Mouse (Mus musculus) erythroid progenitor cell, adult 5-6 weeks (primary cell): ENCODE measurements around the gene Pax5. TPM values are rescaled to one million over a fixed set of nuclear protein-coding genes. Genes with fewer than 3 reads are reported as not detected.

Source experiments
- ATAC-seq: replicated peaks from 2 replicates; pipeline ENCODE4 v1.8.0; 2016; ENCODE audit warnings: moderate number of reproducible peaks, mild to moderate bottlenecking, moderate TSS enrichment, inconsistent platforms; ENCODE audit not compliant: poor library complexity, low FRiP score, severe bottlenecking
- total RNA-seq, 2 experiments: library from RNA; stranded (forward) in 1 of 2; stranded (reverse) in 1 of 2; fragments of 150-400 nt in 1 of 2; fragments of 186-747, 209-891 nt in 1 of 2; gene quantifications; 2 replicates each; pipeline versions ENCODE4 v1.2.3 to v1.2.4; 2015 to 2017; ENCODE audit warnings: low replicate concordance in 2 of 2

Pax5 gene
- total RNA-seq, 2 experiments from 2014 or later = 5.1 to 28.1 TPM

- ATAC-seq = no peak
Measured at GRCm38 (mm10) chr4:44708311-44708710, 2.0 kb downstream of the Pax5 start.

- no peak for ATAC-seq
Measured at GRCm38 (mm10) chr4:44706865-44707264, 3.4 kb downstream of the Pax5 start.

GRCm38 (mm10) chr4:44705967-44706366 is 4.3 kb downstream of the Pax5 start:
- no peak for ATAC-seq

- no peak for ATAC-seq
Measured at GRCm38 (mm10) chr4:44705151-44705550, 5.1 kb downstream of the Pax5 start.

- no peak for ATAC-seq
Measured at GRCm38 (mm10) chr4:44704369-44704745, 5.9 kb downstream of the Pax5 start.

- no peak for ATAC-seq
Measured at GRCm38 (mm10) chr4:44703686-44704368, 6.5 kb downstream of the Pax5 start.

GRCm38 (mm10) chr4:44702891-44703685 is 7.2 kb downstream of the Pax5 start:
- ATAC-seq = no peak

GRCm38 (mm10) chr4:44702011-44702527 is 8.2 kb downstream of the Pax5 start:
- no peak for ATAC-seq

- no peak for ATAC-seq
Measured at GRCm38 (mm10) chr4:44701513-44701912, 8.8 kb downstream of the Pax5 start.

GRCm38 (mm10) chr4:44696676-44697075 is 13.6 kb downstream of the Pax5 start:
- ATAC-seq = no peak

GRCm38 (mm10) chr4:44694369-44694768 is 15.9 kb downstream of the Pax5 start:
- no peak for ATAC-seq

- ATAC-seq = no peak
Measured at GRCm38 (mm10) chr4:44685582-44685981, 24.7 kb downstream of the Pax5 start.

- ATAC-seq = no peak
Measured at GRCm38 (mm10) chr4:44680242-44680897, 29.9 kb downstream of the Pax5 start.

GRCm38 (mm10) chr4:44678641-44679040 is 31.6 kb downstream of the Pax5 start:
- ATAC-seq = no peak

- ATAC-seq = no peak
Measured at GRCm38 (mm10) chr4:44678026-44678425, 32.3 kb downstream of the Pax5 start.

GRCm38 (mm10) chr4:44674973-44675372 is 35.3 kb downstream of the Pax5 start:
- ATAC-seq = no peak

GRCm38 (mm10) chr4:44673726-44674125 is 36.6 kb downstream of the Pax5 start:
- ATAC-seq = no peak

- ATAC-seq = no peak
Measured at GRCm38 (mm10) chr4:44672216-44672937, 37.9 kb downstream of the Pax5 start.

GRCm38 (mm10) chr4:44671486-44671885 is 38.8 kb downstream of the Pax5 start:
- ATAC-seq = no peak

GRCm38 (mm10) chr4:44671035-44671434 is 39.3 kb downstream of the Pax5 start:
- ATAC-seq = no peak
